Mouse (Mus musculus) kidney, embryonic 16.5 days (tissue): ENCODE measurements around the gene Trpm4. TPM values are rescaled to one million over a fixed set of nuclear protein-coding genes. Genes with fewer than 3 reads are reported as not detected.

ENCODE experiments used
- ATAC-seq: fragments of 200-750 bp; cut with Nextera tagmentation; 2 replicates; pipeline ENCODE4 v1.8.0; 2017; ENCODE audit warnings: moderate TSS enrichment; ENCODE audit not compliant: low FRiP score, low TSS enrichment
- H3K27ac ChIP-seq: fragments of 300-500 bp; sonication (generic); 2 replicates; pipeline ENCODE4 v1.5.1; 2014; ENCODE audit warnings: low read length
- H3K27me3 ChIP-seq: fragments of 300-500 bp; sonication (generic); 2 replicates; pipeline ENCODE4 v1.6.1; 2014; ENCODE audit warnings: low read length, control low read depth, mixed read lengths; ENCODE audit not compliant: insufficient read depth
- H3K36me3 ChIP-seq: fragments of 300-500 bp; sonication (generic); 2 replicates; pipeline ENCODE4 v1.6.1; 2014; ENCODE audit warnings: low read length, control low read depth, mixed read lengths; ENCODE audit not compliant: insufficient read depth
- H3K4me1 ChIP-seq: fragments of 300-500 bp; sonication (generic); 2 replicates; pipeline ENCODE4 v1.6.1; 2014; ENCODE audit warnings: low read length, control low read depth, mixed read lengths; ENCODE audit not compliant: insufficient read depth
- H3K4me2 ChIP-seq: fragments of 300-500 bp; sonication (generic); replicated peaks from 2 replicates; pipeline ENCODE4 v1.6.1; 2014; ENCODE audit warnings: low read depth, low read length
- H3K4me3 ChIP-seq: fragments of 300-500 bp; sonication (generic); 2 replicates; pipeline ENCODE4 v1.5.1; 2014; ENCODE audit warnings: mild to moderate bottlenecking, low read length
- H3K9ac ChIP-seq: fragments of 300-500 bp; sonication (generic); replicated peaks from 2 replicates; pipeline ENCODE4 v1.6.1; 2014; ENCODE audit warnings: low read length
- H3K9me3 ChIP-seq: fragments of 300-500 bp; sonication (generic); 2 replicates; pipeline ENCODE4 v1.6.1; 2016; ENCODE audit warnings: low read length, control low read depth
- WGBS: fragments of 180-500 bp; shearing (Covaris S2); extraction: QIAGEN DNeasy Blood & Tissue Kit; methylation state at CpG from one replicate; pipeline ENCODE4 v1.1.7; 2014; 5-methylcytosine and 5-hydroxymethylcytosine counted together
- polyA plus RNA-seq: library from polyadenylated mRNA; unstranded; fragments of >200 nt; fragmentation: Nextera tagmentation; extraction: Ambion mirVana; gene quantifications from 2 replicates; pipeline ENCODE4 v1.2.1, GENCODE M21; 2015

The Trpm4 gene
- polyA plus RNA-seq, 1 experiment from 2014 or later, result 23.6 TPM

GRCm38 (mm10) chr7:45355318-45356020 lies 21.9 kb upstream of the Trpm4 start:
- 72% methylated on average over 15 of the region's 15 CpGs for WGBS
- no peak; the same call in 1 of the 2 replicates for ATAC-seq
- H3K9me3 ChIP-seq, result no peaks in the 10 kb centered on the region
- H3K4me1 ChIP-seq, result no peaks in the 10 kb centered on the region
- H3K9ac ChIP-seq, result no peak overlapping the region
- H3K27me3 ChIP-seq, result peaks cover 6% of the 10 kb centered on the region; the same call in 1 of the 2 replicates
- no peak overlapping the region for H3K4me3 ChIP-seq
- no peak overlapping the region for H3K4me2 ChIP-seq
- no peak overlapping the region for H3K27ac ChIP-seq
- no peaks in the 10 kb centered on the region for H3K36me3 ChIP-seq

DNA sequence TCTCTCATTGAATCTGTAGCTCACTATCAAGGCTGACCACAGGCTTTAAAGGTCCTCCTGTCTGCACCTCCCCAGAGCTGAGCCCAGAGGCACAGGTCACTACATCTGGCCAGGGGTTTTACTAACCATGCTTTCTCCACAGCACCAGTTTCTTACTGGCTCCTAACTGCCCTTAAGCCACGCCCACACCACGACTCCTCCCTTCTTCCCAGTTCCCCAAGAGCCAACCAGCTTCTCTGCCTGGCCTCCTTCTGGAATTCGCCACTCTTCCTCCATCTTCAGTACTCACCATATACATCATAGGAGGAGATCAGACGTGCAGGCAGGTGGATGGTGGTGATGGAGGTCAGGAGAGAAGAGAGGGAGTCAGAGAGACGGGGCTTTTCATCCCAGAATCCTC lies 19.5 kb upstream of the Trpm4 start:
- H3K36me3 ChIP-seq, result no peaks in the 10 kb centered on the region
- no peak for ATAC-seq
- H3K27ac ChIP-seq, result no peak overlapping the region
- no peak overlapping the region for H3K9ac ChIP-seq
- no peaks in the 10 kb centered on the region; the same call in 1 of the 2 replicates for H3K27me3 ChIP-seq
- WGBS, result 24% methylated on average over 5 of the region's 5 CpGs
- H3K4me2 ChIP-seq, result no peak overlapping the region
- H3K4me3 ChIP-seq, result no peak overlapping the region
- H3K4me1 ChIP-seq, result no peaks in the 10 kb centered on the region
- H3K9me3 ChIP-seq, result no peaks in the 10 kb centered on the region

DNA sequence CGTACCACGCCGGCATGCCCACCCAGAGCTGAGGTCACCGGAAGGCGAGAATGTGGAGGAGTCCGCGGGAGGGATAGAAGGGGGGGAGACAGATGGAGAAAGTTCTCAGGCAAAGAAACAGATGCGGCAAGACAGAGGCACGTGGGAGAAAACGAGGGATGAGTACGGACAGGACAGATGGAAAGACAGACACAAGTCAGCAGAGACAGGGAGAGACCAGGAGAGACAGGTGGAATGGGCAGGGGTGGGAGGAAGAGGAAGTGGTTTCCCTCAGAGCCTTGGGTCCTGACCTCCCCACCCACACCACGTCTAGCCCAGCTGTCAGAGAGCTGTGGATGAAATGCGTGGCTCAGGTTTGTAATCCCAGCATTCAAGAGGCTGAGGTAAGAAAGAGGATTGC lies 13.3 kb upstream of the Trpm4 start:
- 64% methylated on average over 13 of the region's 13 CpGs for WGBS
- no peak for ATAC-seq

DNA sequence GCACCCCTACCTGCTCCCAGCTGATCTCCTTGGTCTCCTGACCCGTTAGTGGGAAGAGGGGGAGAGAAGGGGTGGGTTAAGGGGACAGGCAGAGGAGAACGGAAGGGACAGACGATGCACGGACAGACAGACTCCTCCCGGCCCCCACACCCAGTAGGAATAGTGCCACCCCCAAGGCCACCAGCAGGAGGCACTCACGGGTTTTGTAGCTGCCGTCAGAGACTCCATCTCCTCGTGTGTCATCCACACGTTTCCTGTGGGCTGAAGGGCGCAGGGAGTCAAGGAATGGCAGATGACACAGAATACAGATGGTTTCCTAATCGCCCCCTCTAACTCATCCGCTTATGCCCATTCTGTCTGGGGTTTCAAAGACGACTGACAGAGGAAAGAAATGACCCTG lies 10.0 kb upstream of the Trpm4 start:
- whole genome bisulfite sequencing, result 25% methylated on average over 13 of the region's 13 CpGs
- Histone ChIP-seq H3K4me1 (peaks cover 25% of the 10 kb centered on the region), H3K4me3 (no peak overlapping the region), H3K36me3 (no peaks in the 10 kb centered on the region), H3K9me3 (no peaks in the 10 kb centered on the region), H3K27me3 (no peaks in the 10 kb centered on the region), H3K4me2 (no peak overlapping the region), H3K27ac (no peak overlapping the region), H3K9ac (no peak overlapping the region)
- ATAC-seq, result no peak

More for the DNA sequence above, 13.3 kb upstream of the Trpm4 start:
- Histone ChIP-seq H3K27ac (no peak overlapping the region), H3K27me3 (no peaks in the 10 kb centered on the region; the same call in 1 of the 2 replicates), H3K36me3 (no peaks in the 10 kb centered on the region), H3K4me2 (no peak overlapping the region), H3K4me3 (no peak overlapping the region), H3K9ac (no peak overlapping the region), H3K4me1 (no peaks in the 10 kb centered on the region), H3K9me3 (no peaks in the 10 kb centered on the region)

DNA sequence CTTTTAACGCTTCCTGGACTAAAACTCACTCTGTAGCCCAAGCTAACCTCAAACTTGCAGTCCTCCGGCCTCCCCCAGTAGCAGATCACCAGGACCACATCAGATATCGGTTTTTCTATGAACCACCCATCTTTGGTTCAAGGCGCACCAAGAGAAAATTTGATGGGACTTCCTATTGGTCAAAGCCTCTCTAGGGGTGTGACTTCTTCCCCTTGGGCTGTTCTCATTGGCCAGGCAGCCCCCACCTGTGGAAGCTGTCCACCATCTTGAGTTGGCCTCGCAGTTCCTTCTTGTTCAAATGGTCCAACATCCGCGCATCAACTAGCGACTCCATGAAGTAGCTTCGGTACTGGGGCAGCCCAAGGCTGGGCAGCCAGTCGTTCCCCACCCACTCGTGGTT lies 8.5 kb upstream of the Trpm4 start:
- Histone ChIP-seq H3K9me3 (no peaks in the 10 kb centered on the region), H3K4me2 (no peak overlapping the region), H3K9ac (no peak overlapping the region), H3K4me3 (no peak overlapping the region), H3K27me3 (no peaks in the 10 kb centered on the region), H3K27ac (no peak overlapping the region), H3K36me3 (no peaks in the 10 kb centered on the region), H3K4me1 (peaks cover 35% of the 10 kb centered on the region)
- 92% methylated on average over 11 of the region's 11 CpGs for WGBS
- no peak for ATAC-seq

DNA sequence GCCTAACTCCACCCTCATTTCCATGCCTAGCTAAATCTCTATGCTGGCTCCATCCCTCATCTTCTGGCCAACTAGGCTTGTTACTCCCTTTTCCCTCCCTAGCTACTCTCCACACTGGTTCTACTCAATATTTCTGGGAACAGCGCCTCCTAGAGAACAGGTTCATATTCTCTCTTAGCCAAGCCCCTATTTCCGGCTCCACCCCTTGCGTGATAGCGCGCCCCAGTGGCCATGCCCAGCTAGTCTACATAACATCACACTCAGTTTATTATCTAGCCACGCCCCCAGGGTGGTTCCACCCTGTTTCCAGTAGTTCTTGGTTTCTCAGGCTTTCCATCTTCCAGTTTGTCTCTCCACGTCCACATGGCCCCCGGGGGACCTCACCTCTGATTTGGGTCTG lies 7.7 kb upstream of the Trpm4 start:
- H3K9me3 ChIP-seq, result no peaks in the 10 kb centered on the region
- no peak overlapping the region; the same call in 1 of the 2 replicates for H3K9ac ChIP-seq
- H3K4me2 ChIP-seq, result peak overlapping the region; percentile 90
- H3K4me3 ChIP-seq, result peak overlapping the region; percentile 62
- H3K27me3 ChIP-seq, result no peaks in the 10 kb centered on the region
- peak; percentile 6; the same call in 1 of the 2 replicates for ATAC-seq
- peaks cover 35% of the 10 kb centered on the region for H3K4me1 ChIP-seq
- peak overlapping the region; percentile 71 for H3K27ac ChIP-seq
- WGBS, result 4% methylated on average over 8 of the region's 8 CpGs
- no peaks in the 10 kb centered on the region for H3K36me3 ChIP-seq

DNA sequence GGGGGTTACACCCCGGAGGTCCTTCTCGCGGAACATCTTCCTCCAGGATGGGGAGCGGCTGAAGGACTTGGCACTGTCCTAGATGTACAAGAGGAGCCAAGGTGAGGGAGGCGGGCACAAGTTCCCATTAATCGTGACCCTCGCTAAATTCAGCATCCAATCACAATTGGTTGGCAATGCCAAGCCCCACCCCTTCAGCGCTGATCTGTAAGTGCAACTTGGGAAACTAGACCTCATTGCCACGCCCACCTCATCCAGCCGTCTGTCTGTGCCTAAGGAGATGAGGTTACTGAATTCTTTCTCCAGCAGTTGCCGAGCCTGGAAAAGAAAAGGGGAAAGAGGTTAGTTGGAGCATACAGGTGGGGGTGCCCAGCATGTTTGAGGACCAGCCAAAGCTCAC lies 7.1 kb upstream of the Trpm4 start:
- peaks cover 35% of the 10 kb centered on the region for H3K4me1 ChIP-seq
- peak overlapping the region; percentile 90 for H3K4me2 ChIP-seq
- no peaks in the 10 kb centered on the region for H3K36me3 ChIP-seq
- no peaks in the 10 kb centered on the region for H3K27me3 ChIP-seq
- H3K4me3 ChIP-seq, result peak overlapping the region; percentile 62
- H3K9ac ChIP-seq, result peak overlapping the region; percentile 79
- H3K9me3 ChIP-seq, result no peaks in the 10 kb centered on the region
- 0% methylated on average over 11 of the region's 11 CpGs for WGBS
- peak; percentile 15; the same call in 1 of the 2 replicates for ATAC-seq
- H3K27ac ChIP-seq, result peak overlapping the region; percentile 71

- Histone ChIP-seq H3K4me2 (peak overlapping the region; percentile 90), H3K27ac (peak overlapping the region; percentile 71), H3K36me3 (no peaks in the 10 kb centered on the region), H3K9ac (peak overlapping the region; percentile 79), H3K4me3 (peak overlapping the region; percentile 62), H3K27me3 (no peaks in the 10 kb centered on the region), H3K9me3 (no peaks in the 10 kb centered on the region), H3K4me1 (peaks cover 41% of the 10 kb centered on the region)
- ATAC-seq, result no peak
- under 1% methylated on average over 11 of the region's 11 CpGs for WGBS
Observed at GRCm38 (mm10) chr7:45340066-45340442, 6.5 kb upstream of the Trpm4 start.

DNA sequence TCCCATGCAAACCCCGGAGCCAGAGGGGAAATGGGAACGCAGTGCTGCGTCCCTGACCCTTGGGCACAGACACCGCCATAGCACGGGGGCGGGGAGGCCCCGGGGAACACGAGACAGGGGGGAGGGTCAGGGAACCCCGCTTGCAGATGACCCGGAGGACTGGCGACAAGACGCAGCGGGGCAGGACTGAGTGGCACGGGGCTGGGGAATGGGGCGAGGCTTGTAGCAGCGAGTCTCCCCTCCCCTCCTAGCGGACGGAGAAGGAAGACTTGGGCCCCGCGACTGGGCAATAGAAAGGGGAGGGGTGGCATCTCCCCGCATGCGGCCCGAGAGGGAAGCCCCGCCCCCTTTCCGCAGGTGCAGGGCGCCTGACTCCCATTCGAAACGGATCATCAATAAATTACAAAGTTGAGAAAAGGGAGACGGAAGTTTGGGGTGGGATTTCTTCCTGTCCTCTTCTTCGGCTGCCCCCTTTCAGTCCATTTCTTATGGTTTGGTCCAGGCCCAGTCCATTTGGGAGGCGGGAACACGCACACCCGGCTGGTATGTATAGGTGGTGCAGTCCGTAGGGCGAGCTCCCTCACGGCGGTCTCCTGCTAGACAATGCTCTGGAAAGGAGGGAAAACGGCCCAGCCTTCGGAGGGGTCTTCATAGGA lies 6.0 kb upstream of the Trpm4 start:
- no peaks in the 10 kb centered on the region for H3K27me3 ChIP-seq
- peak overlapping the region; percentile 71 for H3K27ac ChIP-seq
- H3K9ac ChIP-seq, result peak overlapping the region; percentile 79
- H3K9me3 ChIP-seq, result no peaks in the 10 kb centered on the region
- WGBS, result under 1% methylated on average over 39 of the region's 39 CpGs
- peak; percentile 82 for ATAC-seq
- H3K4me2 ChIP-seq, result peak overlapping the region; percentile 90
- peaks cover 46% of the 10 kb centered on the region for H3K4me1 ChIP-seq
- H3K4me3 ChIP-seq, result peak overlapping the region; percentile 62
- H3K36me3 ChIP-seq, result no peaks in the 10 kb centered on the region
